Mouse (Mus musculus) lung, adult 2 months (tissue): ENCODE measurements around the gene Lasp1. TPM values are rescaled to one million over a fixed set of nuclear protein-coding genes. Genes with fewer than 3 reads are reported as not detected.
A peak's percentile ranks its signal among the peaks of the same experiment; 100 is the strongest.

ENCODE experiments used
- DNase-seq: peaks from one replicate; pipeline ENCODE4 v3.0.0; 2022
- H3K4me1 ChIP-seq: fragments of 200-500 bp; 2 replicates; pipeline ENCODE4 v1.6.1; 2011; ENCODE audit warnings: low read length; ENCODE audit not compliant: control insufficient read depth, insufficient read depth
- H3K4me3 ChIP-seq: fragments of 200-500 bp; replicated peaks from 2 replicates; pipeline ENCODE3; 2011; ENCODE audit warnings: low read depth, mild to moderate bottlenecking, control low read depth, low read length; ENCODE audit errors: extremely low read depth
- CTCF ChIP-seq: fragments of 200-500 bp; IDR thresholded peaks from 2 replicates; pipeline ENCODE4 v1.5.1; 2011; ENCODE audit warnings: mild to moderate bottlenecking, low read length, control low read depth; ENCODE audit not compliant: insufficient read depth
- POLR2A ChIP-seq: fragments of 200-500 bp; IDR thresholded peaks from 2 replicates; pipeline ENCODE4 v1.6.1; 2011; ENCODE audit warnings: low read depth, mild to moderate bottlenecking, control low read depth, low read length, borderline replicate concordance; ENCODE audit errors: extremely low read depth
- WGBS: fragments of 180-500 bp; shearing (Covaris S2); methylation state at CpG from one replicate; pipeline ENCODE4 v1.1.7; 2018; 5-methylcytosine and 5-hydroxymethylcytosine counted together
- polyA plus RNA-seq: library from polyadenylated mRNA; depleted of rRNA; stranded (reverse); fragments of >200 nt; gene quantifications from 2 replicates; pipeline ENCODE4 v1.2.3, GENCODE M21; 2012

The Lasp1 gene
- polyA plus RNA-seq, 1 experiment = 137 TPM

GRCm38 (mm10) chr11:97808621-97809234, 9.9 kb downstream of the Lasp1 start:
- DNase-seq = no peak
- no peak for TF ChIP-seq POLR2A
- no peak for TF ChIP-seq CTCF
- WGBS = 36% methylated on average over 5 of the region's 5 CpGs
- H3K4me3 ChIP-seq = no peak overlapping the region
- H3K4me1 ChIP-seq = peaks cover 70% of the 10 kb centered on the region

- TF ChIP-seq POLR2A (no peak), CTCF (no peak)
- 29% methylated on average over 7 of the region's 7 CpGs for WGBS
- peak; percentile 10 for DNase-seq
- H3K4me3 ChIP-seq = no peak overlapping the region
- H3K4me1 ChIP-seq = peaks cover 69% of the 10 kb centered on the region
Observed at GRCm38 (mm10) chr11:97809235-97810121, 10.7 kb downstream of the Lasp1 start.

GRCm38 (mm10) chr11:97810356-97810755, 11.6 kb downstream of the Lasp1 start:
- DNase-seq = no peak
- no peak for TF ChIP-seq POLR2A
- no peak for TF ChIP-seq CTCF
- Histone ChIP-seq H3K4me3 (no peak overlapping the region), H3K4me1 (peaks cover 63% of the 10 kb centered on the region)
- WGBS = 49% methylated on average over 7 of the region's 7 CpGs

- no peak for TF ChIP-seq CTCF
- no peak for TF ChIP-seq POLR2A
- Histone ChIP-seq H3K4me3 (no peak overlapping the region), H3K4me1 (peaks cover 59% of the 10 kb centered on the region)
- WGBS = 38% methylated on average over 3 of the region's 3 CpGs
- no peak for DNase-seq
Observed at GRCm38 (mm10) chr11:97810970-97811369, 12.2 kb downstream of the Lasp1 start.

- H3K4me3 ChIP-seq = no peak overlapping the region
- WGBS = 46% methylated on average over 13 of the region's 13 CpGs
- TF ChIP-seq POLR2A (no peak), CTCF (no peak)
- H3K4me1 ChIP-seq = peaks cover 60% of the 10 kb centered on the region
- DNase-seq = no peak
Observed at GRCm38 (mm10) chr11:97811569-97812362, 13.0 kb downstream of the Lasp1 start.

GRCm38 (mm10) chr11:97812491-97812921, 13.7 kb downstream of the Lasp1 start:
- peaks cover 66% of the 10 kb centered on the region for H3K4me1 ChIP-seq
- H3K4me3 ChIP-seq = no peak overlapping the region
- TF ChIP-seq CTCF (no peak), POLR2A (no peak)
- no peak for DNase-seq
- WGBS = 69% methylated on average over 3 of the region's 3 CpGs

- DNase-seq = no peak
- H3K4me1 ChIP-seq = peaks cover 64% of the 10 kb centered on the region
- no peak for TF ChIP-seq CTCF
- no peak for TF ChIP-seq POLR2A
- 36% methylated on average over 7 of the region's 7 CpGs for WGBS
- H3K4me3 ChIP-seq = no peak overlapping the region
Observed at GRCm38 (mm10) chr11:97813085-97813484, 14.3 kb downstream of the Lasp1 start.

- TF ChIP-seq POLR2A (no peak), CTCF (no peak)
- 35% methylated on average over 17 of the region's 17 CpGs for WGBS
- Histone ChIP-seq H3K4me1 (peaks cover 64% of the 10 kb centered on the region), H3K4me3 (no peak overlapping the region)
- no peak for DNase-seq
Observed at GRCm38 (mm10) chr11:97813746-97814515, 15.1 kb downstream of the Lasp1 start.
